Mouse (Mus musculus) ES-E14 (cell line): ENCODE measurements around the gene Ubap2l. TPM values are rescaled to one million over a fixed set of nuclear protein-coding genes. Genes with fewer than 3 reads are reported as not detected.
A peak's percentile ranks its signal among the peaks of the same experiment; 100 is the strongest.

ENCODE experiments used
- DNase-seq: peaks from one replicate; pipeline ENCODE4 v3.0.0-alpha.2; 2013; ENCODE audit warnings: low read depth, low spot score
- H3K27ac ChIP-seq: 2 replicates; pipeline ENCODE4 v1.5.1; 2012; ENCODE audit warnings: low read depth, mild to moderate bottlenecking, low read length, moderate library complexity, mixed read lengths; ENCODE audit not compliant: poor library complexity, insufficient read depth, severe bottlenecking
- H3K36me3 ChIP-seq: 2 replicates; pipeline ENCODE4 v1.6.1; 2012; ENCODE audit warnings: mild to moderate bottlenecking, low read length, moderate library complexity, mixed read lengths; ENCODE audit not compliant: control insufficient read depth, poor library complexity, insufficient read depth, severe bottlenecking
- H3K4me1 ChIP-seq, 2 experiments: fragments of 150-350 bp in 1 of 2; sonication (generic) in 1 of 2; 2 replicates each; pipeline ENCODE4 v1.6.1; 2012; ENCODE audit warnings: low read length in 2 of 2, mild to moderate bottlenecking in 1 of 2, mixed read lengths in 1 of 2; ENCODE audit not compliant: control insufficient read depth in 2 of 2, insufficient read depth in 2 of 2, poor library complexity in 1 of 2
- H3K4me3 ChIP-seq, 2 experiments: fragments of 150-350 bp in 1 of 2; sonication (generic) in 1 of 2; 2 replicates each; pipeline ENCODE4 v1.5.1; 2012; ENCODE audit warnings: low read length in 2 of 2, low read depth in 1 of 2, mild to moderate bottlenecking in 1 of 2, mixed read lengths in 1 of 2; ENCODE audit not compliant: insufficient read depth in 1 of 2, poor library complexity in 1 of 2, severe bottlenecking in 1 of 2
- H3K9ac ChIP-seq: 2 replicates; pipeline ENCODE4 v1.6.1; 2012; ENCODE audit warnings: low read depth, mild to moderate bottlenecking, low read length, mixed read lengths; ENCODE audit not compliant: poor library complexity, insufficient read depth, severe bottlenecking
- H3K9me3 ChIP-seq: fragments of 150-350 bp; sonication (generic); 2 replicates; pipeline ENCODE4 v1.6.1; 2012; ENCODE audit warnings: low read depth, mild to moderate bottlenecking, low read length; ENCODE audit not compliant: control insufficient read depth, insufficient read depth
- CHD2 ChIP-seq: IDR thresholded peaks from 2 replicates; pipeline ENCODE4 v1.6.1; 2014; ENCODE audit warnings: mild to moderate bottlenecking, low read depth, low read length, inconsistent platforms
- HCFC1 ChIP-seq: IDR thresholded peaks from 2 replicates; pipeline ENCODE4 v1.6.1; 2012; ENCODE audit warnings: low read length, inconsistent platforms, borderline replicate concordance; ENCODE audit not compliant: insufficient read depth
- MAFK ChIP-seq: IDR thresholded peaks from 2 replicates; pipeline ENCODE4 v1.6.1; 2014; ENCODE audit warnings: mild to moderate bottlenecking, low read depth, low read length, inconsistent platforms; ENCODE audit not compliant: insufficient read depth
- ZC3H11A ChIP-seq: IDR thresholded peaks from 2 replicates; pipeline ENCODE4 v1.6.1; 2012; ENCODE audit warnings: low read depth, mild to moderate bottlenecking, inconsistent platforms, low read length, borderline replicate concordance
- ZNF384 ChIP-seq: IDR thresholded peaks from 2 replicates; pipeline ENCODE4 v1.6.1; 2012; ENCODE audit warnings: low read depth, low read length, inconsistent platforms
- in situ Hi-C, 2 experiments: fragments of 600-800 bp; cut with MboI; formaldehyde crosslinking; loops; one replicate each; pipeline ENCODE4 v1.15.1; 2025; ENCODE audit warnings: low sequenced_read_pairs in 2 of 2, inconsistent platforms in 1 of 2; ENCODE audit not compliant: unreplicated experiment in 2 of 2
- total RNA-seq: library from RNA; depleted of rRNA; stranded (reverse); fragments of 300-350 nt; gene quantifications from 2 replicates; pipeline ENCODE4 v1.2.3, GENCODE M21; 2012; rRNA removed

Ubap2l gene
- total RNA-seq = 85.4 and 109 TPM in 2 replicates

- in situ Hi-C loops = no loop called here
- Histone ChIP-seq H3K4me3 (peak within 1 kb of the TSS; percentile 97 to 100), H3K36me3 (peaks cover 10% of the 10 kb centered on the region)
Measured at GRCm38 (mm10) chr3:90052351-90053241, at the start of gene Ubap2l. Gene Ubap2l (minus strand): TSS chr3:90052628.

GRCm38 (mm10) chr3:90101673-90102072 is 49.2 kb upstream of the Ubap2l start:
- no peak overlapping the region for H3K4me3 ChIP-seq
- in situ Hi-C loops = no loop called here
- H3K27ac ChIP-seq = no peak overlapping the region
- TF ChIP-seq MAFK = no peak
- TF ChIP-seq CHD2 = no peak
- TF ChIP-seq ZC3H11A = no peak
- TF ChIP-seq ZNF384 = no peak
- no peak for TF ChIP-seq HCFC1
- peaks cover 15% of the 10 kb centered on the region for H3K36me3 ChIP-seq
- no peak for DNase-seq
- H3K4me1 ChIP-seq = peaks cover 4 to 18% of the 10 kb centered on the region in 2 experiments
- H3K9ac ChIP-seq = no peak overlapping the region
- H3K9me3 ChIP-seq = no peaks in the 10 kb centered on the region

More at GRCm38 (mm10) chr3:90052351-90053241, at the start of gene Ubap2l:
- TF ChIP-seq MAFK (no peak), CHD2 (no peak), ZNF384 (peak; percentile 97), HCFC1 (peak; percentile 62; the same call in 1 of the 2 replicates)
- peak; percentile 97 for DNase-seq
- H3K27ac ChIP-seq = peak within 1 kb of the TSS; percentile 97
- H3K9me3 ChIP-seq = no peaks in the 10 kb centered on the region
- no peaks in the 10 kb centered on the region for H3K4me1 ChIP-seq
- peak within 1 kb of the TSS; percentile 100 for H3K9ac ChIP-seq

GRCm38 (mm10) chr3:90101010-90101409 is 48.6 kb upstream of the Ubap2l start:
- Histone ChIP-seq H3K4me1 (peaks cover 4 to 18% of the 10 kb centered on the region in 2 experiments), H3K9ac (peak overlapping the region; percentile 20; the same call in 1 of the 2 replicates), H3K4me3 (no peak overlapping the region), H3K27ac (peak overlapping the region; percentile 27; the same call in 1 of the 2 replicates), H3K36me3 (peaks cover 18% of the 10 kb centered on the region), H3K9me3 (no peaks in the 10 kb centered on the region)
- DNase-seq = no peak
- in situ Hi-C loops = no loop called here
- no peak for TF ChIP-seq HCFC1
- no peak for TF ChIP-seq MAFK

GRCm38 (mm10) chr3:90097928-90098327 is 45.5 kb upstream of the Ubap2l start:
- peak overlapping the region; percentile 23; the same call in 1 of the 2 replicates for H3K27ac ChIP-seq
- no peak overlapping the region for H3K4me3 ChIP-seq
- no peak for TF ChIP-seq CHD2
- TF ChIP-seq ZC3H11A = no peak
- no peak for TF ChIP-seq HCFC1
- TF ChIP-seq MAFK = no peak
- TF ChIP-seq ZNF384 = no peak
- no peak for DNase-seq
- H3K36me3 ChIP-seq = peaks cover 32% of the 10 kb centered on the region
- peaks cover 4 to 15% of the 10 kb centered on the region in 2 experiments for H3K4me1 ChIP-seq
- no peaks in the 10 kb centered on the region for H3K9me3 ChIP-seq
- no peak overlapping the region for H3K9ac ChIP-seq
- in situ Hi-C loops = no loop called here
